Mouse (Mus musculus) gastrocnemius, postnatal 36 days (tissue): Measurements from ENCODE around the gene Ighmbp2. TPM values are rescaled to one million over a fixed set of nuclear protein-coding genes. Genes with fewer than 3 reads are reported as not detected.

ENCODE experiments used
- microRNA-seq, 2 experiments: library from miRNA; unstranded; fragments of <30 nt; microRNA quantifications; one replicate each; pipeline ENCODE4 v1.2.0; 2021
- total RNA-seq, 2 experiments: library from RNA; stranded (reverse); gene quantifications; 2 replicates each; pipeline ENCODE4 v1.2.3; 2021

Ighmbp2 gene
- total RNA-seq, 2 experiments from 2014 or later: 3.3 to 4.6 TPM

Small RNA genes lying within 50 kb of the gene (microRNA-seq; reads per million reads assigned to microRNA genes)
- gene Mir6984: 0 reads per million in 2 experiments

Other genes with a start within 250 kb of the Ighmbp2 start
- gene Mrpl21, start 116 bp downstream of the Ighmbp2 start, total RNA-seq: 10 to 100 TPM; 57.2 to 61.2 TPM
- gene Cpt1a, start 39.3 kb upstream of the Ighmbp2 start, total RNA-seq: 10 to 100 TPM; 11.7 to 19.0 TPM
- 1 to 10 TPM in 1 of 2 experiments, under 1 TPM in 1; 0.39 to 1.3 TPM for gene Tesmin, start 105.8 kb upstream of the Ighmbp2 start, total RNA-seq
- gene Gal, start 131.5 kb upstream of the Ighmbp2 start, total RNA-seq: under 1 TPM; 0.35 to 0.41 TPM